Mouse (Mus musculus) heart, postnatal 0 days (tissue): ENCODE measurements around the gene Brap.

Experiments used
- CTCF ChIP-seq: IDR thresholded peaks from 2 replicates; pipeline ENCODE4 v1.5.1; 2016; ENCODE audit warnings: antibody characterized with exemption, control low read depth, low read depth
- EP300 ChIP-seq: IDR thresholded peaks from 2 replicates; pipeline ENCODE4 v1.6.1; 2016; ENCODE audit warnings: antibody characterized with exemption, low read depth

DNA sequence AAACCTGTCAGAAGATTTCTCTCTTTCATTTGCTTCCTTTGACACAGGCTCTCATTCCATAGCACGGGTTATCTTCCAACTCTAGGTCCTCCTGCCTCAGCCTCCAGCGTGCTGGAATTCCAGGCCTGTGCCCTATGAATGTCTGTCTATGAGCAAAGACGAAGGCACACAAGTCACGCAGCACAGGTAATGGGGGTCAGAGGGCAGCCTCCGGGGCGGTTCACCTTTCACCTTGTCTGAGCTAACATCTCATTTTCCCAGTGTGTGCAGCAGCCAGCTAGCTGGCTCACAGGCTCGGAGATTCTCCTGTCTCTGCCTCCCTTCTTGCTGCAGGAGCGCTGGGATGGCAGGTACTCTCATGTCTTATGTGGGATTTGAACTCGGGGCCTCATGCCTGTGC is 20.8 kb upstream of the Brap start:
- no peak for TF ChIP-seq CTCF
- TF ChIP-seq EP300 = no peak
